Mouse (Mus musculus) embryonic facial prominence, embryonic 12.5 days (tissue): Measurements from ENCODE around the gene Morn4. TPM values are rescaled to one million over a fixed set of nuclear protein-coding genes. Genes with fewer than 3 reads are reported as not detected.
A peak's percentile ranks its signal among the peaks of the same experiment; 100 is the strongest.

Source experiments
- ATAC-seq: fragments of 200-750 bp; cut with Nextera tagmentation; 2 replicates; pipeline ENCODE4 v1.8.0; 2017; ENCODE audit not compliant: insufficient number of reproducible peaks, insufficient read depth, low FRiP score, low TSS enrichment
- H3K27ac ChIP-seq: fragments of 300-500 bp; sonication (generic); 2 replicates; pipeline ENCODE4 v1.5.1; 2016; ENCODE audit warnings: mild to moderate bottlenecking
- H3K27me3 ChIP-seq: fragments of 300-500 bp; sonication (generic); 2 replicates; pipeline ENCODE4 v1.6.1; 2016; ENCODE audit warnings: mild to moderate bottlenecking, moderate library complexity
- H3K36me3 ChIP-seq: fragments of 300-500 bp; sonication (generic); 2 replicates; pipeline ENCODE4 v1.6.1; 2016; ENCODE audit warnings: mild to moderate bottlenecking
- H3K4me1 ChIP-seq: fragments of 300-500 bp; sonication (generic); 2 replicates; pipeline ENCODE4 v1.6.1; 2016
- H3K4me2 ChIP-seq: fragments of 300-500 bp; sonication (generic); replicated peaks from 2 replicates; pipeline ENCODE4 v1.6.1; 2016; ENCODE audit warnings: mild to moderate bottlenecking, moderate library complexity
- H3K4me3 ChIP-seq: fragments of 300-500 bp; sonication (generic); 2 replicates; pipeline ENCODE4 v1.5.1; 2016; ENCODE audit warnings: mild to moderate bottlenecking
- H3K9ac ChIP-seq: fragments of 300-500 bp; sonication (generic); 2 replicates; pipeline ENCODE4 v1.6.1; 2016; ENCODE audit warnings: mild to moderate bottlenecking, moderate library complexity
- H3K9me3 ChIP-seq: fragments of 300-500 bp; sonication (generic); 2 replicates; pipeline ENCODE4 v1.6.1; 2016; ENCODE audit warnings: mild to moderate bottlenecking, moderate library complexity
- WGBS: fragments of 180-500 bp; shearing (Covaris S2); methylation state at CpG from one replicate; pipeline ENCODE4 v1.1.7; 2016; 5-methylcytosine and 5-hydroxymethylcytosine counted together
- polyA plus RNA-seq: library from polyadenylated mRNA; unstranded; fragments of >200 nt; fragmentation: Nextera tagmentation; extraction: Ambion mirVana; gene quantifications from 2 replicates; pipeline ENCODE4 v1.2.1, GENCODE M21; 2016

Morn4 gene
- 37.8 and 42.8 TPM in 2 replicates for polyA plus RNA-seq

GRCm38 (mm10) chr19:42086166-42086565, at the start of gene Morn4:
TSS of gene Morn4 (minus strand) at chr19:42086357.
- Histone ChIP-seq H3K27me3 (no peaks in the 10 kb centered on the region), H3K27ac (no peak within 1 kb of the TSS), H3K9me3 (no peaks in the 10 kb centered on the region), H3K4me1 (peaks cover 7% of the 10 kb centered on the region), H3K4me2 (peak within 1 kb of the TSS; percentile 88), H3K36me3 (no peaks in the 10 kb centered on the region), H3K9ac (peak within 1 kb of the TSS; percentile 70), H3K4me3 (peak within 1 kb of the TSS; percentile 69)
- ATAC-seq: peak; percentile 80
- under 1% methylated on average over 21 of the region's 21 CpGs for WGBS

- H3K27ac ChIP-seq: no peak overlapping the region
- peaks cover 7% of the 10 kb centered on the region for H3K4me1 ChIP-seq
- H3K27me3 ChIP-seq: no peaks in the 10 kb centered on the region
- ATAC-seq: no peak
- no peak overlapping the region for H3K4me3 ChIP-seq
- no peak overlapping the region for H3K4me2 ChIP-seq
- no peak overlapping the region for H3K9ac ChIP-seq
- H3K36me3 ChIP-seq: no peaks in the 10 kb centered on the region
- H3K9me3 ChIP-seq: no peaks in the 10 kb centered on the region
Observed at GRCm38 (mm10) chr19:42135070-42135469, 48.9 kb upstream of the Morn4 start.

GRCm38 (mm10) chr19:42131101-42131500, 44.9 kb upstream of the Morn4 start:
- Histone ChIP-seq H3K4me3 (no peak overlapping the region), H3K9ac (no peak overlapping the region), H3K27me3 (no peaks in the 10 kb centered on the region), H3K4me2 (no peak overlapping the region), H3K36me3 (0 out of 2 replicates have a peak, but pooled peaks cover under 1% of the 10 kb centered on the region), H3K27ac (no peak overlapping the region), H3K9me3 (no peaks in the 10 kb centered on the region), H3K4me1 (peaks cover 23% of the 10 kb centered on the region)
- no peak for ATAC-seq
- 57% methylated on average over 5 of the region's 5 CpGs for WGBS

GRCm38 (mm10) chr19:42130294-42130606, 44.1 kb upstream of the Morn4 start:
- Histone ChIP-seq H3K4me1 (peaks cover 23% of the 10 kb centered on the region), H3K9me3 (no peaks in the 10 kb centered on the region), H3K9ac (no peak overlapping the region), H3K4me3 (no peak overlapping the region), H3K4me2 (no peak overlapping the region), H3K36me3 (0 out of 2 replicates have a peak, but pooled peaks cover 4% of the 10 kb centered on the region), H3K27ac (no peak overlapping the region), H3K27me3 (no peaks in the 10 kb centered on the region)
- WGBS: 65% methylated on average over 3 of the region's 3 CpGs
- no peak for ATAC-seq

- Histone ChIP-seq H3K27ac (peak overlapping the region; percentile 83), H3K4me2 (peak overlapping the region; percentile 82), H3K9ac (peak overlapping the region; percentile 79; the same call in 1 of the 2 replicates), H3K4me3 (peak overlapping the region; percentile 61), H3K4me1 (peaks cover 23% of the 10 kb centered on the region), H3K27me3 (no peaks in the 10 kb centered on the region), H3K9me3 (no peaks in the 10 kb centered on the region), H3K36me3 (peaks cover 9% of the 10 kb centered on the region; the same call in 1 of the 2 replicates)
- ATAC-seq: no peak
- WGBS: 35% methylated on average over 14 of the region's 14 CpGs
Observed at GRCm38 (mm10) chr19:42129509-42130293, 43.5 kb upstream of the Morn4 start.

GRCm38 (mm10) chr19:42128787-42129508, 42.8 kb upstream of the Morn4 start, which contains the start of gene Avpi1:
TSS of gene Avpi1 (minus strand) at chr19:42129059.
- H3K27me3 ChIP-seq: no peaks in the 10 kb centered on the region
- H3K27ac ChIP-seq: peak within 1 kb of the TSS; percentile 83
- ATAC-seq: peak; percentile 96
- peaks cover 16% of the 10 kb centered on the region for H3K36me3 ChIP-seq
- peaks cover 23% of the 10 kb centered on the region for H3K4me1 ChIP-seq
- no peaks in the 10 kb centered on the region for H3K9me3 ChIP-seq
- H3K4me2 ChIP-seq: peak within 1 kb of the TSS; percentile 82
- WGBS: under 1% methylated on average over 54 of the region's 54 CpGs
- peak within 1 kb of the TSS; percentile 79 for H3K9ac ChIP-seq
- H3K4me3 ChIP-seq: peak within 1 kb of the TSS; percentile 61

- H3K9me3 ChIP-seq: no peaks in the 10 kb centered on the region
- peak overlapping the region; percentile 61 for H3K4me3 ChIP-seq
- H3K9ac ChIP-seq: peak overlapping the region; percentile 79
- peaks cover 23% of the 10 kb centered on the region for H3K4me1 ChIP-seq
- peak overlapping the region; percentile 82 for H3K4me2 ChIP-seq
- ATAC-seq: no peak; the same call in 1 of the 2 replicates
- WGBS: 5% methylated on average over 23 of the region's 23 CpGs
- peak overlapping the region; percentile 81 for H3K27ac ChIP-seq
- no peaks in the 10 kb centered on the region for H3K27me3 ChIP-seq
- H3K36me3 ChIP-seq: peaks cover 23% of the 10 kb centered on the region
Observed at GRCm38 (mm10) chr19:42128052-42128740, 42.0 kb upstream of the Morn4 start.

GRCm38 (mm10) chr19:42127024-42127423, 40.9 kb upstream of the Morn4 start:
- no peak overlapping the region for H3K9ac ChIP-seq
- H3K27me3 ChIP-seq: no peaks in the 10 kb centered on the region
- H3K4me1 ChIP-seq: peaks cover 23% of the 10 kb centered on the region
- H3K36me3 ChIP-seq: peaks cover 35% of the 10 kb centered on the region
- WGBS: 88% methylated on average over 5 of the region's 5 CpGs
- no peak overlapping the region for H3K4me2 ChIP-seq
- H3K4me3 ChIP-seq: no peak overlapping the region
- no peaks in the 10 kb centered on the region for H3K9me3 ChIP-seq
- no peak for ATAC-seq
- H3K27ac ChIP-seq: no peak overlapping the region

- Histone ChIP-seq H3K36me3 (peaks cover 43% of the 10 kb centered on the region), H3K4me1 (peaks cover 23% of the 10 kb centered on the region), H3K27ac (no peak overlapping the region), H3K9ac (no peak overlapping the region), H3K9me3 (no peaks in the 10 kb centered on the region), H3K4me3 (no peak overlapping the region), H3K27me3 (no peaks in the 10 kb centered on the region), H3K4me2 (no peak overlapping the region)
- 87% methylated on average over 6 of the region's 6 CpGs for WGBS
- ATAC-seq: no peak
Observed at GRCm38 (mm10) chr19:42126219-42126605, 40.1 kb upstream of the Morn4 start.

- WGBS: 86% methylated on average over 11 of the region's 11 CpGs
- Histone ChIP-seq H3K9ac (no peak overlapping the region), H3K36me3 (peaks cover 48% of the 10 kb centered on the region), H3K4me3 (no peak overlapping the region), H3K4me1 (peaks cover 20% of the 10 kb centered on the region), H3K4me2 (no peak overlapping the region), H3K9me3 (no peaks in the 10 kb centered on the region), H3K27me3 (no peaks in the 10 kb centered on the region), H3K27ac (no peak overlapping the region)
- no peak for ATAC-seq
Observed at GRCm38 (mm10) chr19:42125501-42126218, 39.5 kb upstream of the Morn4 start.

GRCm38 (mm10) chr19:42124684-42125083, 38.5 kb upstream of the Morn4 start:
- no peak overlapping the region for H3K9ac ChIP-seq
- H3K27me3 ChIP-seq: no peaks in the 10 kb centered on the region
- H3K4me2 ChIP-seq: no peak overlapping the region
- no peaks in the 10 kb centered on the region for H3K9me3 ChIP-seq
- peaks cover 58% of the 10 kb centered on the region for H3K36me3 ChIP-seq
- H3K4me3 ChIP-seq: no peak overlapping the region
- WGBS: 87% methylated on average over 13 of the region's 13 CpGs
- no peak overlapping the region for H3K27ac ChIP-seq
- peaks cover 13% of the 10 kb centered on the region for H3K4me1 ChIP-seq
- no peak for ATAC-seq
